Comparison of ENCODE assay signal across 18 mouse cellular contexts in genomic region chr9:48861481-48861880, GRCm38 (mm10). TPM values are rescaled to one million over a fixed set of nuclear protein-coding genes. Genes with fewer than 3 reads are reported as not detected.
"Had no signal": no experiment of that assay in that cellular context is flagged by ENCODE, and none has a peak within 500 bp of the region (broad histone marks: within the 10 kb centered on the region; RNA-seq: fewer than 3 reads in every experiment).

No protein-coding gene starts in this region.

- H3K4me3 ChIP-seq: hindbrain, embryonic 15.5 days; left cerebral cortex, adult 2 months; liver, embryonic 13.5 days; midbrain, embryonic 13.5 days; neural tube, embryonic 12.5 days; neural tube, embryonic 15.5 days; stomach, embryonic 15.5 days had no signal

- DNase-seq: kidney, adult 18-20 months; kidney, adult 9 months; kidney, postnatal 25 days; liver, embryonic 13.5 days; lung, embryonic 14.5 days; right cerebral cortex, postnatal 14 days; right cerebral cortex, postnatal 4 days; thymus, postnatal 25 days had no signal

- H3K4me1 ChIP-seq: liver, embryonic 13.5 days; stomach, embryonic 15.5 days had no signal

- H3K27ac ChIP-seq: hindbrain, embryonic 15.5 days; kidney, postnatal 0 days; left cerebral cortex, adult 2 months; liver, embryonic 13.5 days; macrophage; midbrain, embryonic 13.5 days; neural tube, embryonic 12.5 days; neural tube, embryonic 15.5 days; stomach, embryonic 15.5 days had no signal

RNA-seq across cellular contexts. Expression of gene Htr3a, which starts 49.4 kb away (rescaled TPM):
- total RNA-seq: liver, adult 2 months; megakaryocyte, adult 5-6 weeks had no signal
- polyA plus RNA-seq: liver, adult 2 months; macrophage had no signal
